Mouse (Mus musculus): Measurements from ENCODE around the gene Eno1. TPM values are rescaled to one million over a fixed set of nuclear protein-coding genes. Genes with fewer than 3 reads are reported as not detected.
A peak's percentile ranks its signal among the peaks of the same experiment; 100 is the strongest.
"Not testable (repeated sequence)": the region's sequence is repeated elsewhere in the genome, so short reads cannot be mapped to it uniquely, and the experiment has no call there.

Gene Eno1
- polyA plus RNA-seq, 1 experiment from 2014 or later, result 1,951 TPM

- not testable (repeated sequence) for H3K9me3 ChIP-seq; H3K4me2 ChIP-seq (replicated peaks); H3K36me3 ChIP-seq; H3K9ac ChIP-seq; H3K27ac ChIP-seq; H3K4me3 ChIP-seq (replicated peaks); H3K27me3 ChIP-seq (replicated peaks); ATAC-seq
- H3K4me1 ChIP-seq (replicated peaks), result peaks cover 12% of the 10 kb centered on the region
- 90% methylated on average over 6 of the region's 7 CpGs for WGBS
Measured at GRCm38 (mm10) chr4:150279336-150279735, 42.8 kb downstream of the Eno1 start.

GRCm38 (mm10) chr4:150280002-150280401, 43.5 kb downstream of the Eno1 start:
- no peak for ATAC-seq
- peak overlapping the region; percentile 99; the same call in 1 of the 2 replicates for H3K27ac ChIP-seq
- no peak overlapping the region for H3K4me3 ChIP-seq (replicated peaks)
- no peak overlapping the region for H3K9ac ChIP-seq
- H3K36me3 ChIP-seq, result no peaks in the 10 kb centered on the region
- WGBS, result 63% methylated on average over 2 of the region's 2 CpGs
- H3K27me3 ChIP-seq (replicated peaks), result no peaks in the 10 kb centered on the region
- peaks cover 12% of the 10 kb centered on the region for H3K4me1 ChIP-seq (replicated peaks)
- no peaks in the 10 kb centered on the region for H3K9me3 ChIP-seq
- no peak overlapping the region for H3K4me2 ChIP-seq (replicated peaks)

DNA sequence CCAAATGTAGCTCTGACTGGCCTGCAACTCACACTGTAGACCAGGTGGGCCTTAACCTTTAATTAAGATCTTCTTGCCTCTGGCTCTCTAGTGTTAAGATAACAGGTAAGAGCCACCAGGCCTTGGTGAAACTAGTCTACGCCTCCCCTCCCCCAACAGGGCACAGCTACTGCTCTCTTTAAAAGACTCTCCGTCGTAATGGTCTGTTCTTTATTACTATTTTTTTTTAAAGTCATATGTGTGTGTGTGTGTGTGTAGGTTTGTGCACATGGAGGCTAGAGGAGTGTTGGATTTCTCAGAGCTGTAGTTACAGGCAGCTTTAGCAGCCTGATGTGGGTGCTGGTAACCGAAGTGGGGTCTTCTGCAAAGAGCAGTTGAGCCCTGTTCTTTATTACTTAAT, 43.9 kb downstream of the Eno1 start:
- H3K27me3 ChIP-seq (replicated peaks), result no peaks in the 10 kb centered on the region
- H3K9me3 ChIP-seq, result no peaks in the 10 kb centered on the region
- H3K27ac ChIP-seq, result peak overlapping the region; percentile 99
- H3K4me2 ChIP-seq (replicated peaks), result peak overlapping the region; percentile 68
- H3K9ac ChIP-seq, result peak overlapping the region; percentile 69; the same call in 1 of the 2 replicates
- WGBS, result 43% methylated on average over 4 of the region's 4 CpGs
- peak overlapping the region; percentile 98; the same call in 1 of the 2 replicates for H3K4me3 ChIP-seq (replicated peaks)
- no peaks in the 10 kb centered on the region for H3K36me3 ChIP-seq
- peaks cover 12% of the 10 kb centered on the region for H3K4me1 ChIP-seq (replicated peaks)
- no peak for ATAC-seq

DNA sequence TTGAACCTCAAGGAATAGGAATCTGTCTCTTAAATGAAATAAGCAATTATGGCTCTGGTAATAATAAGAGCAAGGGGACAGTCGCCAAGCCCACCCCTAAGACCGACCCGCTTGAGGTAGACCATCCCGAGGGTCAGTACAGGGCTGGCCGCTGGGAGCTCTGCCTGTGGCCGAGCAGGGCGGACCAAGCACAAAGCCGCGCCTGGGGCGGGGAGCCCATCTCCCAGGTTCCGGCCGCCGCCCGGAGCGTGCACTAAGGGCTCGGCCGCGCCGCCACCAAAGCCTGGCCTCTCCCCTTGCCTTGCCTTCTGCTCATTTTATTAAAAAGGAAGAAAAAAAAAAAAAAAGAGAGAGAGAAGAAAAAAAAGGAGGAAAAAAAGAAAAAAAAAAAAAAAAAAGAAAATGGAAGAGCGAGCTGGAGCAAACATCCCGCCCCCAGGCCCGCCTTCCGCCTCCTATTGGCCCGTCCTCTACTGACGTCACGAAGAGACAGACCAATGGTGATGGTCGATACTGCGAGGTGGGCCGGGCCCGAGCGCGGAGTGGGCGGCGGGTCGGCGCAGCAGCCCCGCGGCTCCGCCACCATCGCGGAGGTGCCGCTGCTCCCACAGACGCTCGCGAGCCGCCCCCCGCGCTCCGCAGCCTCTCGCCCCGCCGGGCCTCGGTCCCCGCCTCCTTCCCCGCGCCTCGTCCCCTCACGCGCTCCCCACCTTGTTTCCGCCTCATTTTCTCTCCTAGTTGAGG, 44.7 kb downstream of the Eno1 start, which contains the start of gene Rere:
Gene Rere (plus strand): TSS at position 629 of the 744 bp plus-strand sequence.
- peak within 1 kb of the TSS; percentile 73 for H3K4me2 ChIP-seq (replicated peaks)
- WGBS, result under 1% methylated on average over 60 of the region's 60 CpGs
- no peaks in the 10 kb centered on the region for H3K9me3 ChIP-seq
- ATAC-seq, result peak; percentile 98
- H3K9ac ChIP-seq, result peak within 1 kb of the TSS; percentile 99
- peak within 1 kb of the TSS; percentile 99 for H3K27ac ChIP-seq
- H3K27me3 ChIP-seq (replicated peaks), result no peaks in the 10 kb centered on the region
- H3K4me1 ChIP-seq (replicated peaks), result peaks cover 15% of the 10 kb centered on the region
- H3K4me3 ChIP-seq (replicated peaks), result peak within 1 kb of the TSS; percentile 98
- no peaks in the 10 kb centered on the region for H3K36me3 ChIP-seq

DNA sequence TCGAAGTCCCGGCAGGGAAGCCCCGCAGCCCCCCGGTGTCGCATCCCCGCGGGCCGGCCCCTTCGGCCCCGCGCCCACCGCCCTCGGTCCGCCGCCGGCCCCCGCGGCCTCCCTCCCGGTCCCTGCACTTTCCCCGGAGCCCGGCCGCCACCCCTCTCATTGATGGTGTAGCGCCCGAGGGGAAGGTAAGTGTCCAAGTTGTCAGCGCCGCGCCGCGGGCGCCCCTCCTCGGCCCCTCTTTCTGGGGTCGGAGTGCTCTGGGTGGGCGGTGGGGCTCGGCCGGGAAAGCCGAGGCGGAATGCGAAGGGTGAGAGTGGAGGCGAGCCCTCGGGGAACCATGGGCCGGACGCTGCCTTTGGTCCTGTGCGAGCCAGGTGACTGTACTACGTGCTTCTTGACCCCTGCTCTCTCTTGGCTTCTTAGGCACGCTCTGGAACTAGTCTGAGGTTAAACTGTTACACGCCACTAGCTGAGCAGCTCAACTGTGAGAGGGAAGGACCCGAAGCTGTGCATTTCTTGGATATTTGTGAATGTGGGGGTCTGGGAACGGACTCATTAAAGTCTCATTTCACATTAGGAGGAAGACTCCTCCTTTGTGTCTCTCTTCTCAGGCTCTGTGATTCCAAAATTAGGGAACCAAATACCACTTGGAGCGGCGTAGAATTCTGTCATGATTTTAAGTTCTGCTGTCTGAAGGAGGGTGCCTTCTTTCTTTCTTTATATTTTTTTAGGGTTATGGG, 45.5 kb downstream of the Eno1 start:
- Histone ChIP-seq H3K36me3 (no peaks in the 10 kb centered on the region), H3K9me3 (no peaks in the 10 kb centered on the region), H3K4me3 (replicated peaks) (peak overlapping the region; percentile 98), H3K9ac (peak overlapping the region; percentile 99), H3K27me3 (replicated peaks) (no peaks in the 10 kb centered on the region), H3K4me1 (replicated peaks) (peaks cover 15% of the 10 kb centered on the region), H3K4me2 (replicated peaks) (peak overlapping the region; percentile 73), H3K27ac (peak overlapping the region; percentile 91)
- WGBS, result under 1% methylated on average over 50 of the region's 50 CpGs
- ATAC-seq, result peak; percentile 57

- Histone ChIP-seq H3K27ac (peak overlapping the region; percentile 91), H3K4me1 (replicated peaks) (peaks cover 15% of the 10 kb centered on the region), H3K36me3 (no peaks in the 10 kb centered on the region), H3K9ac (peak overlapping the region; percentile 99), H3K9me3 (no peaks in the 10 kb centered on the region), H3K27me3 (replicated peaks) (no peaks in the 10 kb centered on the region), H3K4me3 (replicated peaks) (peak overlapping the region; percentile 98), H3K4me2 (replicated peaks) (peak overlapping the region; percentile 73)
- WGBS, result 9% methylated on average over 5 of the region's 5 CpGs
- no peak for ATAC-seq
Measured at GRCm38 (mm10) chr4:150282631-150283334, 46.3 kb downstream of the Eno1 start.

- WGBS, result 11% methylated on average over 2 of the region's 2 CpGs
- no peak for ATAC-seq
Measured at GRCm38 (mm10) chr4:150283335-150283638, 46.8 kb downstream of the Eno1 start.

GRCm38 (mm10) chr4:150283993-150284392, 47.5 kb downstream of the Eno1 start:
- Histone ChIP-seq H3K36me3 (no peaks in the 10 kb centered on the region), H3K27ac (no peak overlapping the region), H3K4me2 (replicated peaks) (peak overlapping the region; percentile 73), H3K27me3 (replicated peaks) (no peaks in the 10 kb centered on the region), H3K9me3 (no peaks in the 10 kb centered on the region), H3K9ac (no peak overlapping the region), H3K4me3 (replicated peaks) (no peak overlapping the region), H3K4me1 (replicated peaks) (peaks cover 17% of the 10 kb centered on the region)
- 15% methylated on average over 6 of the region's 6 CpGs for WGBS
- no peak for ATAC-seq

More at GRCm38 (mm10) chr4:150283335-150283638, 46.8 kb downstream of the Eno1 start:
- Histone ChIP-seq H3K27ac (peak overlapping the region; percentile 13; the same call in 1 of the 2 replicates), H3K36me3 (no peaks in the 10 kb centered on the region), H3K4me1 (replicated peaks) (peaks cover 15% of the 10 kb centered on the region), H3K4me2 (replicated peaks) (peak overlapping the region; percentile 73), H3K9me3 (no peaks in the 10 kb centered on the region), H3K4me3 (replicated peaks) (peak overlapping the region; percentile 98), H3K27me3 (replicated peaks) (no peaks in the 10 kb centered on the region), H3K9ac (0 out of 2 replicates have a peak overlapping the region, but pooled peaks have one; percentile 32)

- H3K4me3 ChIP-seq (replicated peaks), result no peak overlapping the region
- no peak overlapping the region for H3K27ac ChIP-seq
- peaks cover 13% of the 10 kb centered on the region for H3K4me1 ChIP-seq (replicated peaks)
- no peak overlapping the region for H3K4me2 ChIP-seq (replicated peaks)
- no peaks in the 10 kb centered on the region for H3K27me3 ChIP-seq (replicated peaks)
- no peaks in the 10 kb centered on the region for H3K9me3 ChIP-seq
- no peak for ATAC-seq
- 87% methylated on average over 8 of the region's 8 CpGs for WGBS
- no peak overlapping the region for H3K9ac ChIP-seq
- 0 out of 2 replicates have a peak, but pooled peaks cover 5% of the 10 kb centered on the region for H3K36me3 ChIP-seq
Measured at GRCm38 (mm10) chr4:150286980-150287379, 50.5 kb downstream of the Eno1 start.

GRCm38 (mm10) chr4:150287463-150287862, 50.9 kb downstream of the Eno1 start:
- H3K36me3 ChIP-seq; H3K27ac ChIP-seq; H3K9me3 ChIP-seq; H3K4me3 ChIP-seq (replicated peaks); H3K4me2 ChIP-seq (replicated peaks); ATAC-seq; H3K27me3 ChIP-seq (replicated peaks); H3K9ac ChIP-seq: not testable (repeated sequence)
- WGBS, result 69% methylated on average over 1 of the region's 1 CpGs
- H3K4me1 ChIP-seq (replicated peaks), result peaks cover 13% of the 10 kb centered on the region

GRCm38 (mm10) chr4:150291900-150292299, 55.4 kb downstream of the Eno1 start:
- 0 out of 2 replicates have a peak, but pooled peaks cover 5% of the 10 kb centered on the region for H3K36me3 ChIP-seq
- no peak for ATAC-seq
- H3K27ac ChIP-seq, result no peak overlapping the region
- H3K9me3 ChIP-seq, result no peaks in the 10 kb centered on the region
- no peak overlapping the region for H3K9ac ChIP-seq
- H3K4me3 ChIP-seq (replicated peaks), result no peak overlapping the region
- WGBS, result 93% methylated on average over 3 of the region's 3 CpGs
- H3K4me2 ChIP-seq (replicated peaks), result no peak overlapping the region
- H3K27me3 ChIP-seq (replicated peaks), result no peaks in the 10 kb centered on the region
- peaks cover 2% of the 10 kb centered on the region; the same call in 1 of the 2 replicates for H3K4me1 ChIP-seq (replicated peaks)

DNA sequence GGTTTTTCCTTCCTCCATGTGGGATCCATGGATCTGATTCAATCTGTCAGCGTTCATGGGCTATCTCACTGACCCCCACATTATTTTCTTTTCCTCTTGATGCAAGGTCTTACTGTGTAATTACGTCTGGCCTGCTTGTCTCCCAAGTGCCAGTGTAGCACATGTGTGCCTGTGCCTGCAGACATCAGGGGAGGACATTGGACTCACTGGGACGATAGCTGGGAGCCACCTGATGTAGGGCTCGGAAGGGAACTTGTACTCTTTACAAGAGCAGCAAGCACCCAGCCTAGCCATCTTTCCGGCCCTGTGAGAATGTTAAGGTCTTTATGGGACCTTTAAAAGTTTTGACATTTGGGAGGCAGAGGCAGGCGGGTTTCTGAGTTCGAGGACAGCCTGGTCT, 58.3 kb downstream of the Eno1 start:
- Histone ChIP-seq H3K9me3 (no peaks in the 10 kb centered on the region), H3K9ac (no peak overlapping the region), H3K4me1 (replicated peaks) (no peaks in the 10 kb centered on the region), H3K27me3 (replicated peaks) (no peaks in the 10 kb centered on the region), H3K36me3 (0 out of 2 replicates have a peak, but pooled peaks cover 5% of the 10 kb centered on the region), H3K4me2 (replicated peaks) (no peak overlapping the region), H3K27ac (no peak overlapping the region), H3K4me3 (replicated peaks) (no peak overlapping the region)
- WGBS, result 95% methylated on average over 7 of the region's 7 CpGs
- no peak for ATAC-seq

All from intestine, embryonic 15.5 days (tissue).